Mouse (Mus musculus): Measurements from ENCODE around the gene Cog7. TPM values are rescaled to one million over a fixed set of nuclear protein-coding genes. Genes with fewer than 3 reads are reported as not detected.

The Cog7 gene
- polyA plus RNA-seq, 1 experiment from 2014 or later, result 19.9 TPM

DNA sequence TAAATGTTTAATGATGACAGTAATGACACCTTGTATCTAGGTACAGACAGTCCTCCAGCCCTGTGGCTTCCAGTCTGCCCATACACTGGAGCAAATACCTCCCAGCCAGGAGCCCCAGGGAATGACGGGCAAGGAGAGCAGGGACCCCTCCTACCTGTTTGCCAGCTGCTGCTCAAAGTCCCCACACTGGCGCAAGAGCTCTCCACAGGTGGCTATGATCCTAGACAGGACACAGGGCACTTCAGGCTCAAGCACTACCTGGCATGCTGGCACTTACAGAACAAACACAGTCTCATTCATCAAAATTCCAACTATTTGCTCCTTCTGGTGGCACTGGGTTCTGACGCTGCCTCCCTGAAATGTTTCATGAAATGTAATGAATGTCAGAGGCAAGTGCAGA lies 40.5 kb downstream of the Cog7 start:
- no peaks in the 10 kb centered on the region for H3K27me3 ChIP-seq (ENCODE audit: control insufficient read depth, insufficient read depth, low read length)
- H3K4me3 ChIP-seq (ENCODE audit: low read length), result no peak overlapping the region
- no peaks in the 10 kb centered on the region for H3K9me3 ChIP-seq (replicated peaks; ENCODE audit: control insufficient read depth, low read length)
- H3K27ac ChIP-seq (ENCODE audit: low read length), result no peak overlapping the region
- H3K9ac ChIP-seq (ENCODE audit: low read length), result no peak overlapping the region
- peaks cover 20% of the 10 kb centered on the region for H3K4me1 ChIP-seq (ENCODE audit: control insufficient read depth, insufficient read depth, low read length)
- H3K36me3 ChIP-seq (ENCODE audit: control insufficient read depth, insufficient read depth), result peaks cover 6% of the 10 kb centered on the region; the same call in 1 of the 2 replicates
- H3K4me2 ChIP-seq (ENCODE audit: low read depth, low read length), result no peak overlapping the region
- ATAC-seq (replicated peaks; ENCODE audit: extremely low read depth, insufficient read depth, low FRiP score), result no peak
- WGBS, result 60% methylated on average over 3 of the region's 3 CpGs

DNA sequence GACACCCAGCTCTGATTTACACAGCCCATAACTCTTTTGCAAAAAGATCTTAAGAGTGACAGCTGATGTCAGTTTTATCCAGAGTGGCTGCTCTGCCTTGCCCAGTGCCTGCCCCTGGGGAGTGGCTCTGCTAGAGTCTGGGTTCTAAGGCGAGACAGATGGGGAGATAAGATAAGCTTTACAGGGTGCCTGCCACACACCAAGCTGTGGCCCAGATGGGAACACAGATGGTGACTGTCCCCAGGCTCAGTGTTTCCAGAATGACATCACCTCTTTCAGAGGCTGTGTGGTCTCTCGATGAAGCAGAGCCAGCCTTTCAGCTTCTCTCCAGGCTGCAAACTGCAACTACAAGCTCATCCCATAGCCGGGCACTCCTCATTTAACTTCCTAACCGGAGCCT lies 41.8 kb downstream of the Cog7 start:
- Histone ChIP-seq H3K27ac (ENCODE audit: low read length) (no peak overlapping the region), H3K4me3 (ENCODE audit: low read length) (no peak overlapping the region), H3K9me3 (replicated peaks; ENCODE audit: control insufficient read depth, low read length) (no peaks in the 10 kb centered on the region), H3K4me1 (ENCODE audit: control insufficient read depth, insufficient read depth, low read length) (peaks cover 20% of the 10 kb centered on the region), H3K36me3 (ENCODE audit: control insufficient read depth, insufficient read depth) (peaks cover 6% of the 10 kb centered on the region; the same call in 1 of the 2 replicates), H3K4me2 (ENCODE audit: low read depth, low read length) (no peak overlapping the region), H3K27me3 (ENCODE audit: control insufficient read depth, insufficient read depth, low read length) (no peaks in the 10 kb centered on the region), H3K9ac (ENCODE audit: low read length) (no peak overlapping the region)
- ATAC-seq (replicated peaks; ENCODE audit: extremely low read depth, insufficient read depth, low FRiP score), result 0 out of 2 replicates have a peak, but pooled peaks have one; percentile 25
- WGBS, result 40% methylated on average over 4 of the region's 4 CpGs

DNA sequence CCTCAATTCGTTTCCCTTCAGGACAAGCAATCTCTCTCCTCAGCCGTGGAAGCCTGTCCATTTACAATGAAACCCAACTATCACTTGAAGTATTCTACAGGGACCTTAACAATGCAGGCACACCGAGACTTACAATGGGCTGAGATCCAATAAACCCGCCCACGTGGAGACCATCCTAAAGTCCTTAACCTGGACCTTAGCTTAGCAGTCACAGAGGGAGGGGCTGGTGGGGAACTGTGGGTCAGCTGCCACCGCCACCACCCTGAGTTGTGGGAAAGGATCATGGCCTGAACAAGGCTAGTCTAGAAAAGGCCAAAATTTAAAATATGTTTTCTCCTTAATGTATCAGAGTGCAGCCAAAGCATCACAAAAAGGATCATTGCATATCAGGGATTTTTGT lies 42.3 kb downstream of the Cog7 start:
- Histone ChIP-seq H3K4me2 (ENCODE audit: low read depth, low read length) (no peak overlapping the region), H3K27ac (ENCODE audit: low read length) (no peak overlapping the region), H3K4me1 (ENCODE audit: control insufficient read depth, insufficient read depth, low read length) (peaks cover 20% of the 10 kb centered on the region), H3K27me3 (ENCODE audit: control insufficient read depth, insufficient read depth, low read length) (no peaks in the 10 kb centered on the region), H3K9ac (ENCODE audit: low read length) (no peak overlapping the region), H3K4me3 (ENCODE audit: low read length) (no peak overlapping the region), H3K9me3 (replicated peaks; ENCODE audit: control insufficient read depth, low read length) (no peaks in the 10 kb centered on the region), H3K36me3 (ENCODE audit: control insufficient read depth, insufficient read depth) (peaks cover 6% of the 10 kb centered on the region; the same call in 1 of the 2 replicates)
- 64% methylated on average over 6 of the region's 6 CpGs for WGBS
- no peak for ATAC-seq (replicated peaks; ENCODE audit: extremely low read depth, insufficient read depth, low FRiP score)

DNA sequence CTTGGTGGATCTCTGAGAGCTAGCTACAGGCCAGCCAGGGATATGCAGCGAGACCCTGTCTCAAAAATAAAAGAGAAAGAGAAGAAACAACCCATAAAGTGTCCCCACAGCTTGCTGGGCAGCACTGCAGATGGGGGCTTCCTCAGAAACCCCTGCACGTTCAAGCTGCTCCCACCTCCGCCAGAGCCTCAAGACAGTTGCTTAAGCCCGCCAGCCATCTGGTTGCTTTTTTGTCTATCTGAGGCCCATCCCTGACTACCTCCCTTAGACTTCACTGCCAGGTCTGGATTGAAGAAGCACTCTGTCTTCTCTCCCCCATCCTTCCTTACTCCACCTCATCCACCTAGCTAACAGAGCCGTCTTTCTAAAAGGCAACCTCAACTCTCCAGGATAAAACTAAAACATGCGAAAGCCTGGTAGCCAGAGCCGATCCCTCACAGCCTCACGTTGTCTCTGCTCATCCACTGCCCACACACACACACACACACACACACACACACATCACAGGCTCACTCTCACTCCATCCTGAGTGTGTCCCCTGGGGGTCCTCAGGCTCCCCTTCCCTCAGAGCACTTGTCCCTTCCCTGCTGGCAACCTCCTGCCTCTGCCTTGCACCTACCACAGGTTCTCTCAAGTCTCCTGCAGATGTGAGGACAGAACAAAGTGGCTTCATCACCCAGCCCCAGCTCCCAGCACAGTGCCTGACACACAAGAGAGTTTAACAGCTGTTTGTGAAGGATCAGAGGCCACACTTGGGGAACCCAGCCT lies 43.2 kb downstream of the Cog7 start:
- no peak overlapping the region for H3K9ac ChIP-seq (ENCODE audit: low read length)
- H3K27me3 ChIP-seq (ENCODE audit: control insufficient read depth, insufficient read depth, low read length), result no peaks in the 10 kb centered on the region
- no peak overlapping the region for H3K27ac ChIP-seq (ENCODE audit: low read length)
- H3K4me1 ChIP-seq (ENCODE audit: control insufficient read depth, insufficient read depth, low read length), result peaks cover 20% of the 10 kb centered on the region
- no peak for ATAC-seq (replicated peaks; ENCODE audit: extremely low read depth, insufficient read depth, low FRiP score)
- H3K4me3 ChIP-seq (ENCODE audit: low read length), result no peak overlapping the region
- H3K36me3 ChIP-seq (ENCODE audit: control insufficient read depth, insufficient read depth), result 0 out of 2 replicates have a peak, but pooled peaks cover 3% of the 10 kb centered on the region
- H3K9me3 ChIP-seq (replicated peaks; ENCODE audit: control insufficient read depth, low read length), result no peaks in the 10 kb centered on the region
- WGBS, result 88% methylated on average over 8 of the region's 8 CpGs
- no peak overlapping the region for H3K4me2 ChIP-seq (ENCODE audit: low read depth, low read length)

DNA sequence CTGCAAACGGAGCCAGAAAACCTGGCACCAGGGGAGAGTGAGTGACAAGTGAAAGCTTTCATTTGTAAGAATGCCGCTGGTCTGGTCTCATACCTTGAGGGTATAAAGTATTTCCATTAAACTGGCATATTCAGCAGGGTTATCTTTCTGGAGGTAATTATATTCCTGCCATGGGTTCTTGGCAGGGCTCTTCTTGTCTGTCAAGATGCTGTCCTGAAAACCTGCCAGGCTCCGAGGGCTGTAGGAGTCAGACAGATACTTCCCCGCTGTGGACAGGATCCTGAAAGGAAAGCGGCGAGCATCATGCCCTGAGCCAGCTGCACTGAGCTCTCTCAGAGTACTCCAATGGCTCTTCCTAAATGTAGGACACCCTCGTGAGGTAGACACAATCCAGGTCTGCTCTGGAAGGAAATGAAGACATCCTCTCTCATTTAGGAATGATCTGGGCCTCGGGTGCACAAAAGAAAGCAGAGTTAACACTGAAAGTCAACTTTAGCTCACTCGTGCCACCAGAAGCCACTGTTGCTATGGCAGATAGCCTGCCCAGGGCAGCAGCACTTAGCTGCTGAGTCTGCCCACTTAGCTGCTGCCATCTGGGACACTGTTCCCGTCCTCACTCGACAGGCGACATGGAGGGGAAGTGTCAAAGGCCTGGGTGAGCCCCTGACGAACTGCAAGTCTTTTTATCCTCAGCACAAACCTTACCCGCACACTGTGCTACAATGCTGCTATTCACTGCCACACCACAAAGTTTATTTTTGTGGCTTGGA lies 44.5 kb downstream of the Cog7 start:
- 0 out of 2 replicates have a peak overlapping the region, but pooled peaks have one; percentile 1 for H3K4me2 ChIP-seq (ENCODE audit: low read depth, low read length)
- H3K27ac ChIP-seq (ENCODE audit: low read length), result no peak overlapping the region
- 39% methylated on average over 14 of the region's 14 CpGs for WGBS
- no peaks in the 10 kb centered on the region for H3K36me3 ChIP-seq (ENCODE audit: control insufficient read depth, insufficient read depth)
- no peak overlapping the region for H3K9ac ChIP-seq (ENCODE audit: low read length)
- H3K4me3 ChIP-seq (ENCODE audit: low read length), result no peak overlapping the region
- H3K4me1 ChIP-seq (ENCODE audit: control insufficient read depth, insufficient read depth, low read length), result peaks cover 19% of the 10 kb centered on the region
- ATAC-seq (replicated peaks; ENCODE audit: extremely low read depth, insufficient read depth, low FRiP score), result peak; percentile 50; the same call in 1 of the 2 replicates
- H3K27me3 ChIP-seq (ENCODE audit: control insufficient read depth, insufficient read depth, low read length), result no peaks in the 10 kb centered on the region
- no peaks in the 10 kb centered on the region for H3K9me3 ChIP-seq (replicated peaks; ENCODE audit: control insufficient read depth, low read length)

DNA sequence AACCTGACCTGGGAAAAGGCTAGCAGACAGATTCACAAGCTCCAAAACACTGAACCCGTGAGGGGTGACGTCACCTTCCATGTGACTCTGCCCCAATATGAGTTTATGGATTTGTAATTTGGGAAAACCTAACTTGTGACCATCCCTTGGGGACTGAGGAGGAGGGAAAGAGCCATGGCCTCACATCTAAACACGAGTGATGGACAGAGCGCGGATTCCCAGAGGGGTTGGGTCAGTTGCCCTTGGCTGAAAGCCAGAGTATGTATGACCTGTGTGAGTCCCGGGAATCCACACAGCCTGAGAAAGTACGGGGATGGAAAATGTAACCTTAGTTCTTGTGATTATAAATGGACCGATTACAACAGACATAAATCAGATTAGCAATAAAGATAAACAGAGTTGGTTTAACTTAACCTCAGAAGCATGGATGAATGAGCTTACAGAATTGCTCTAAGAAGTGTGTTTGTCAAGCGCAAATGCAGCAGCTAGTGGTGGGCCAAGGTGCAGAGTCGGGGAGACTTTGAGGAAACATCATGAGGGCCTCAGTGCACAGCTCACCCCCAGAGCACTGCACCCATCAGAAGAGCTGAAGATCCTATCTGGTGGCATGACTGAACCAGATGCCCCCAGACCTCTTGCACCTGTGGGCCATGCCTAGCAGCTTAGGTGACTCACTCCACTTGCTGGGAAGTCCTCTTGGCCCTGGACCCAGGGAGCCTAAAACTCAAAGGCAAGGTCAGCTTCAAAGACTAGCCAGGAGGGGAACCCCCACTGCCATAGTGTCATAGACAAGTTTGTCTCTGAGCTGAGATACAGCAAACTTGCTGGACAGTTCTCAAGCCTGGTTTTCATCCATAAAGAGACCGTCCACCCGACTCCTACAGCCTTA lies 45.4 kb downstream of the Cog7 start:
- 48% methylated on average over 12 of the region's 12 CpGs for WGBS
- peaks cover 16% of the 10 kb centered on the region for H3K4me1 ChIP-seq (ENCODE audit: control insufficient read depth, insufficient read depth, low read length)
- no peak for ATAC-seq (replicated peaks; ENCODE audit: extremely low read depth, insufficient read depth, low FRiP score)

DNA sequence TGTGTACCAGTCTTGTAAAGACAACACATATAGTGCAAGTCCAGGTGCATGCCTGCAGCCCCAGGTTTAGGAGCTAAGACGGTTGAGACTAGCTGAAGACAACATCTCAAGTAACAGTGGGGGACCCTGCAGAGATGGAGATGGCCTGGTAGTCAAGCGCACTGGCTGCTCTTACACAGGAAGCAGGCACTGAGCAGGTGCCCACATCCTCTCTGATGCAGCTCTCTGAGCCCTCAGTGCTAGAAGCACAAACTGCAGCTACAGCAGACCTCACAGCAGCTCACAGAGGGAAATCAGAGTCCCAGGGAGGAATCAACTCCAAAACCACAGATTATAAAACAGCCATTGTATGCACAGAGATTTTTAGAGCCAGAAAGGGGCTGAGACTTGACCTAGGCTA lies 47.2 kb downstream of the Cog7 start:
- no peaks in the 10 kb centered on the region for H3K27me3 ChIP-seq (ENCODE audit: control insufficient read depth, insufficient read depth, low read length)
- no peak overlapping the region for H3K4me2 ChIP-seq (ENCODE audit: low read depth, low read length)
- peaks cover 16% of the 10 kb centered on the region for H3K4me1 ChIP-seq (ENCODE audit: control insufficient read depth, insufficient read depth, low read length)
- no peak for ATAC-seq (replicated peaks; ENCODE audit: extremely low read depth, insufficient read depth, low FRiP score)
- H3K9me3 ChIP-seq (replicated peaks; ENCODE audit: control insufficient read depth, low read length), result no peaks in the 10 kb centered on the region
- H3K4me3 ChIP-seq (ENCODE audit: low read length), result no peak overlapping the region
- WGBS, result 94% methylated on average over 2 of the region's 2 CpGs
- no peak overlapping the region for H3K9ac ChIP-seq (ENCODE audit: low read length)
- H3K36me3 ChIP-seq (ENCODE audit: control insufficient read depth, insufficient read depth), result no peaks in the 10 kb centered on the region
- H3K27ac ChIP-seq (ENCODE audit: low read length), result no peak overlapping the region

More for the DNA sequence above, 45.4 kb downstream of the Cog7 start:
- Histone ChIP-seq H3K4me3 (ENCODE audit: low read length) (no peak overlapping the region), H3K4me2 (ENCODE audit: low read depth, low read length) (0 out of 2 replicates have a peak overlapping the region, but pooled peaks have one; percentile 1), H3K36me3 (ENCODE audit: control insufficient read depth, insufficient read depth) (no peaks in the 10 kb centered on the region), H3K9me3 (replicated peaks; ENCODE audit: control insufficient read depth, low read length) (no peaks in the 10 kb centered on the region), H3K27ac (ENCODE audit: low read length) (peak overlapping the region; percentile 32; the same call in 1 of the 2 replicates), H3K27me3 (ENCODE audit: control insufficient read depth, insufficient read depth, low read length) (no peaks in the 10 kb centered on the region), H3K9ac (ENCODE audit: low read length) (no peak overlapping the region)

DNA sequence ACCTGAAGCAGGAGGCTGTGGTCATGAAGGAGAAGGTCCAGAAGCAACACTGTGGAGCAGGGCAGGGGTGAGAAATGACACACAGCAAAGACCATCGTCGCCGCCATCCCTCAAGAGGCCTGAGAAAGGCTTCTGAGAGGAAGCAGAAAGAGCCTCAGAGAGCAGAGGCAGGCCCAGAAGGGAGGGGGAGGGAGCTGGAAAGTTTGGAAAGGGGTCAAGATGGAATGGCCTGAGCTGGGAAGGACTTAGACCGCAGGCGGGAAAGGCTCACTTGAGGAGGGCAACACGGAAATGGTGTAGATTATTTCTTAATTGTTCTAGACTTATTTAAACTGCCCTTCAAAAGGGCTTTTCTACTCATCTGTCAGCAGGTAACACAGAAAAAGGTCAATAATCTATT lies 47.8 kb downstream of the Cog7 start:
- no peaks in the 10 kb centered on the region; the same call in 1 of the 2 replicates for H3K36me3 ChIP-seq (ENCODE audit: control insufficient read depth, insufficient read depth)
- H3K4me1 ChIP-seq (ENCODE audit: control insufficient read depth, insufficient read depth, low read length), result peaks cover 16% of the 10 kb centered on the region
- H3K9ac ChIP-seq (ENCODE audit: low read length), result no peak overlapping the region
- no peak for ATAC-seq (replicated peaks; ENCODE audit: extremely low read depth, insufficient read depth, low FRiP score)
- no peak overlapping the region for H3K27ac ChIP-seq (ENCODE audit: low read length)
- no peak overlapping the region for H3K4me2 ChIP-seq (ENCODE audit: low read depth, low read length)
- 61% methylated on average over 6 of the region's 6 CpGs for WGBS
- H3K4me3 ChIP-seq (ENCODE audit: low read length), result no peak overlapping the region
- H3K27me3 ChIP-seq (ENCODE audit: control insufficient read depth, insufficient read depth, low read length), result no peaks in the 10 kb centered on the region
- no peaks in the 10 kb centered on the region for H3K9me3 ChIP-seq (replicated peaks; ENCODE audit: control insufficient read depth, low read length)
